Mouse (Mus musculus): Measurements from ENCODE around the gene Otub2. TPM values are rescaled to one million over a fixed set of nuclear protein-coding genes. Genes with fewer than 3 reads are reported as not detected.

The Otub2 gene
- polyA plus RNA-seq, 1 experiment, result 5.6 TPM

DNA sequence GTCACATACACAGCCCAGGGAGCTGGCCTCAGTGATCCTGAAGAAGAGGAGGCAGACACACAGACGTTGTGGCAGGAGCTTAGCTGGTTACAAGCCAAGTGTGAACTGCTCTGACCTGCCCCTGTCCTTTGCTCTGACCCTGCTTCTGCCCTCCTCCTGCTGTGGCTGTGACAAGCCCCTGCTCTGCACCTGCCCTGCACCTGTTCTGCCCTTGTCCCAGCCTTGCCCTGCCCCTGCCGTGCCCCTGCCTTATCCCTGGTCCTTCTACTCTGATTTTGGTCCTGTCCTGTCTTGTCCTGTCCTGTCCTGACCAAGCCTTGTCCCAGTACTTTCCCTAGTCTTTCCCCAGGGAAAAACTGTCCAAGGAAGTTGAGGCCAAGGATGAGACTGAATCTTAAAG lies 19.7 kb upstream of the Otub2 start:
- TF ChIP-seq CTCF (IDR thresholded peaks at IDR 0.05; ENCODE audit: low read depth, low read length) (no peak), POLR2A (IDR thresholded peaks at IDR 0.05; ENCODE audit: borderline replicate concordance, low read depth, low read length) (no peak)
- Histone ChIP-seq H3K27ac (ENCODE audit: insufficient read depth, low read depth, low read length) (no peak overlapping the region), H3K4me1 (ENCODE audit: control insufficient read depth, insufficient read depth, low read length) (peaks cover 2% of the 10 kb centered on the region; the same call in 1 of the 2 replicates), H3K4me3 (ENCODE audit: insufficient read depth, low read length) (no peak overlapping the region)

DNA sequence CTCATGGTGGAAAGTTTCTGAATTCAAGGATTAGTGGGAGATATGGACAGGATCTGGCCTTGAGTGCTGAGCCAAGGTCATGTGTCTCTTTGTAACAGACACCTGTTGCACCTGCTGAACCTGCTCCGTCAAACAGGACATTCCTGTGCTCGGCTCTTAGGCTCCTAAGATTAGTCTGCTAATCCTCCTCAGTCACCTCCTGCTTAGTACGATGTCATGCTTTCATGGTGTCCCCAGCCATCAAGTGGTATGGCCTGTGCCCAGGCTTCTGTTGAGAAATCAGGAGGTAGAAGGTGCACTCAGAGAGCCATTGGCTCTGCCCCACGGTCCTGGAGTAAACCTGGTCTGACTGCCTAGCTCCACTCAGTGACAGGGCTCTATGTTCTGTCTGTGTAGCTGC lies 17.6 kb upstream of the Otub2 start:
- Histone ChIP-seq H3K4me3 (ENCODE audit: insufficient read depth, low read length) (no peak overlapping the region), H3K27ac (ENCODE audit: insufficient read depth, low read depth, low read length) (no peak overlapping the region), H3K4me1 (ENCODE audit: control insufficient read depth, insufficient read depth, low read length) (peaks cover 2% of the 10 kb centered on the region; the same call in 1 of the 2 replicates)
- TF ChIP-seq POLR2A (IDR thresholded peaks at IDR 0.05; ENCODE audit: borderline replicate concordance, low read depth, low read length) (no peak), CTCF (IDR thresholded peaks at IDR 0.05; ENCODE audit: low read depth, low read length) (no peak)

DNA sequence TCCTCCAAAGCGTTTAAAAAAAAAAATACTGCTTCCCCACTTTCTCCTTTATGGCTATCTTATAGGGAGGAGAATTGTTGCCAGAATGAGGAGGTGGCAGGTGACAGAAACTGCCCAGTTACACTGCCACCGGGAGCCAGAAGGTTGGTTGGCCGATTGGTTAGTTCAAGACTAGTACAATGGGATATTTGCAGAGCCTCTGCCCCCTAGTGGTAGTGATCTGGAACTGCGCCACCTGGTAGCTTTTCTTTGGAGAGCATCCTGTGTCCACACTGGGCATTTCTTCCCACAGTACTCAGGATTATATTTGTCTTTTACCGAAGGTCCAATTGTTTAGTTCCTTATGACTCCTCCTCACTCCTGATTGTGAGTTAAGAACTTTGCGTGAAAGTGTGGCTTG lies 16.8 kb upstream of the Otub2 start:
- Histone ChIP-seq H3K4me3 (ENCODE audit: insufficient read depth, low read length) (no peak overlapping the region), H3K4me1 (ENCODE audit: control insufficient read depth, insufficient read depth, low read length) (peaks cover 2% of the 10 kb centered on the region; the same call in 1 of the 2 replicates), H3K27ac (ENCODE audit: insufficient read depth, low read depth, low read length) (no peak overlapping the region)
- peak; percentile 81 for TF ChIP-seq CTCF (IDR thresholded peaks at IDR 0.05; ENCODE audit: low read depth, low read length)
- TF ChIP-seq POLR2A (IDR thresholded peaks at IDR 0.05; ENCODE audit: borderline replicate concordance, low read depth, low read length), result no peak

DNA sequence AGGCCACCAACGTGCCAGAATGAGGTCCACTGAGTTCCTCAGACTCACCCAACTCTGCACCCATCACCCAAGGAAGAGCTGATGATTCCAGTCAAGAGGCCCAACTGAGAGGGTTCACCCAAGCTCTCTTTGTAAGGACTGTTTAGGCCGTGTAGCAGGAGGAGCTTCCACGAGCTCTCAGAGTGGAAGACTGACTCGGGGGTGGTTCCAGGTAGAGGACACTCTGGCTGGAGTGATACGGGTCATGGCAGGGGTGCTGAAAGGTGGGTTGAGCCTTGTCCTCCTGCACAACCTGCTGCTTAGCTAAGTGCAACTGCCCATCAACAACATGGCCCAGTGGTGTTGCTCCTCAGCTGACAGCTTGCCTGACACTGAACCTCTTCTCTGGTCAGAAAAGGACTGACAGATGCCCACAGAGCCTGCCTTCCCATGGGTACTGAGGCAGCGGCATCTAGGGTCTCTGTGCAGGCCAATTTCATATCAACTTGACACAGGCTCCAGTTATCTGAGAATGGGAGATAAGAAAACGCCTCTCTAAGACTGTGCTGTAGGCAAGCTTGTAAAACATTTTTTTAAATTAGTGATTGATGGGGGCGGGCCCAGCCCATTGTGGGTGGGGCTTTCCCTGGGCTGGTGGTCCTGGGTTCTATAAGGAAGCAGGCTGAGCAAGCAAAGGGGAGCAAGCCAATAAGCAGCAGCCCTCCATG lies 14.8 kb upstream of the Otub2 start:
- TF ChIP-seq POLR2A (IDR thresholded peaks at IDR 0.05; ENCODE audit: borderline replicate concordance, low read depth, low read length) (no peak), CTCF (IDR thresholded peaks at IDR 0.05; ENCODE audit: low read depth, low read length) (no peak)
- Histone ChIP-seq H3K4me1 (ENCODE audit: control insufficient read depth, insufficient read depth, low read length) (no peaks in the 10 kb centered on the region), H3K27ac (ENCODE audit: insufficient read depth, low read depth, low read length) (no peak overlapping the region), H3K4me3 (ENCODE audit: insufficient read depth, low read length) (no peak overlapping the region)

DNA sequence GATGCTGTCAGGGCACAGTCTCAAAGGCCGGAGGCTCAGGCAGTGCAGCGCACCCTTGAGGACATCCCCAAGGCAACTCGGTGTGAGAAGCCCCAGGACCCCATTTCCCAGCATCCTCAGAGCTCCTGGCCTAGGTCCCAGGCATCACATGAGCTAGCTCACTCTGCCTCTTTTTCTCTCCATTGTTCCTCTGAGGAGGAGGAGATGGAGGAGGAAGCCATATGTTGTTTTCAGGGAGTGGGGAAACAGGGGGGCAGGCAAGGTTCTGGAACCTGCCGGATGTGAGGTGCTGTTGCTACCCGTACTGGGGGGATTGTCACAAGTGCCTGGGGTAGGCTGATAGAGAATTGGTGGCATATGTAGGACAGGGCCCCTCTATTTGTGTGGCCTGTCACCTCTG lies 12.4 kb upstream of the Otub2 start:
- TF ChIP-seq POLR2A (IDR thresholded peaks at IDR 0.05; ENCODE audit: borderline replicate concordance, low read depth, low read length) (no peak), CTCF (IDR thresholded peaks at IDR 0.05; ENCODE audit: low read depth, low read length) (no peak)
- Histone ChIP-seq H3K27ac (ENCODE audit: insufficient read depth, low read depth, low read length) (no peak overlapping the region), H3K4me1 (ENCODE audit: control insufficient read depth, insufficient read depth, low read length) (no peaks in the 10 kb centered on the region), H3K4me3 (ENCODE audit: insufficient read depth, low read length) (no peak overlapping the region)

DNA sequence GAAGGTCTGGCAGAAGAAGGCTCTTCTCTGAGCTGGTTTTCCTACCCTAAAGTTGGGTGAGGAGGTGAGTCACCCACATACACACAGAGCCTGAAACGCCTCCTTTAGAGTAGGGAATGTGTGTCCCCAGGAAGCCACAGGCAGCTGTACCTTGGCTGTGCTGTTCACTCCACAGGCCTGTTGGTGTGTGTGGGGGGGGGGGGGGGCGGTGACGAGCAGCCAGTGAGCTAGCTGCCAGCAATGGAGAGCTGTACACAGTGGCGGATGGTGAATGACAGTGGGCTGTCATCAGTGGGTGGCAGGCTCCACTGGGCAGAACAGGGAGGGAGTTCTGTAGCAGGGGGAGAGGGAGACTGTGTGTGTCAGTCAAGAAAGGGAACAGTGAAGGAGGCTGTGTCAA lies 11.7 kb upstream of the Otub2 start:
- Histone ChIP-seq H3K4me3 (ENCODE audit: insufficient read depth, low read length) (no peak overlapping the region), H3K4me1 (ENCODE audit: control insufficient read depth, insufficient read depth, low read length) (no peaks in the 10 kb centered on the region), H3K27ac (ENCODE audit: insufficient read depth, low read depth, low read length) (no peak overlapping the region)
- TF ChIP-seq POLR2A (IDR thresholded peaks at IDR 0.05; ENCODE audit: borderline replicate concordance, low read depth, low read length), result no peak
- no peak for TF ChIP-seq CTCF (IDR thresholded peaks at IDR 0.05; ENCODE audit: low read depth, low read length)

DNA sequence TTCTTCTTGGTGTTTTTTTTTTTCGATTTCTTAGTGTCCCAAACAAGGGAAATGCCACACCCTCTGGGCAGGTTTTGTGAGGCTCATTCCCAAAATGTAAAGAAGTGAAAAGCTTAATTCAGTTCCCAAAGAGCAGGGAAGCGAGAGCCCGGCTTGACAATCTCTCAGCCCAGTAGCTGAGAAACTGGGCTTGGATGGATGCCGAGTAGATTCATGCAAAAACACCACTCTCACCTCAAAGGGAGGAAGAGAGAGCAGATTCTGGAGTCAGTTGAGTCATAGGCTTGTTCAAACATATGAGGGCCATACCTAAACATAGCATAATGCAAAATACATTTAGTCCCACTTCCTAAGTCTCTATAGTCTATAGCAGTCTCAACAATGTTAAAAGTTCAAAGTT lies 8.3 kb upstream of the Otub2 start:
- H3K4me1 ChIP-seq (ENCODE audit: control insufficient read depth, insufficient read depth, low read length), result no peaks in the 10 kb centered on the region
- no peak for TF ChIP-seq CTCF (IDR thresholded peaks at IDR 0.05; ENCODE audit: low read depth, low read length)
- no peak for TF ChIP-seq POLR2A (IDR thresholded peaks at IDR 0.05; ENCODE audit: borderline replicate concordance, low read depth, low read length)
- H3K27ac ChIP-seq (ENCODE audit: insufficient read depth, low read depth, low read length), result no peak overlapping the region
- H3K4me3 ChIP-seq (ENCODE audit: insufficient read depth, low read length), result no peak overlapping the region

DNA sequence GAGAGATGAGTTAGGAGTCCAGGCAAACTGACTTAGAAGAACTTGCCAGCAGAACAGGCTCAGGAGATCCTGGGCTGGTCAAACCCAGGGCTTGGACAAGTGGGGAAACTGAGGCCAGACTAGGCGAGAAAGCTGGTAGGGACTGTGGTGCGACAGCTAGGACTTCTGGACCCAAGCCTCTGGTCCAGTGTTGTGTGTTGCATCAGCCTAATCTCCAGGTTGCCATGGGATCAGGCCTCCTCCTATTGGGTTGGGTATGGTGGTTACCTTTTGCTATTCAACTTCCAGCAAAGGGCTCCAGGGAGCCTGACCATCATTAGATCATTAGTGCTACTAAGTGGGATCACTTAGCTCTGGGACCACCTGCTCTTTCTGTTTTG lies 856 bp downstream of the Otub2 start:
- H3K4me3 ChIP-seq (ENCODE audit: insufficient read depth, low read length), result peak overlapping the region; percentile 71
- H3K4me1 ChIP-seq (ENCODE audit: control insufficient read depth, insufficient read depth, low read length), result no peaks in the 10 kb centered on the region
- H3K27ac ChIP-seq (ENCODE audit: insufficient read depth, low read depth, low read length), result no peak overlapping the region
- TF ChIP-seq POLR2A (IDR thresholded peaks at IDR 0.05; ENCODE audit: borderline replicate concordance, low read depth, low read length) (no peak), CTCF (IDR thresholded peaks at IDR 0.05; ENCODE audit: low read depth, low read length) (no peak)

DNA sequence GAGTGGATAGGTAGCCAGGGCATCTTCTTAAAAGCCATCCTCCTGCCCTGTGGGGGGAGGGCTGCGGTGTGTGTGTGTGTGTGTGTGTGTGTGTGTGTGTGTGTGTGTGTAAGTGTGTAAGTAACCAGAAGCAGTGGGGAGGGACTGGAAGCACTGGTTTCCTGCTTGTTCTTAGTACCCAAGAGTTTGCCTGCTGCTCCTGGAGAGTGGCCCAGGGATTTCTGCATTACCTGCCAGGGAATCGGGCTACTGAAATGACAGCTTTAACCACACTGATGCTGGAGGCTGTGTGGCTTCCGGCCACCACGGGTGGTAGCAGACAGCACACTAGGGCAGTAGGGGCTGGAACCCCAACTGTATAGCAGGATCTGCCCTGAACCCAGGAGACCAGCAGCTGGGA lies 1.5 kb downstream of the Otub2 start:
- Histone ChIP-seq H3K4me3 (ENCODE audit: insufficient read depth, low read length) (no peak overlapping the region), H3K27ac (ENCODE audit: insufficient read depth, low read depth, low read length) (no peak overlapping the region), H3K4me1 (ENCODE audit: control insufficient read depth, insufficient read depth, low read length) (no peaks in the 10 kb centered on the region)
- no peak for TF ChIP-seq CTCF (IDR thresholded peaks at IDR 0.05; ENCODE audit: low read depth, low read length)
- no peak for TF ChIP-seq POLR2A (IDR thresholded peaks at IDR 0.05; ENCODE audit: borderline replicate concordance, low read depth, low read length)

DNA sequence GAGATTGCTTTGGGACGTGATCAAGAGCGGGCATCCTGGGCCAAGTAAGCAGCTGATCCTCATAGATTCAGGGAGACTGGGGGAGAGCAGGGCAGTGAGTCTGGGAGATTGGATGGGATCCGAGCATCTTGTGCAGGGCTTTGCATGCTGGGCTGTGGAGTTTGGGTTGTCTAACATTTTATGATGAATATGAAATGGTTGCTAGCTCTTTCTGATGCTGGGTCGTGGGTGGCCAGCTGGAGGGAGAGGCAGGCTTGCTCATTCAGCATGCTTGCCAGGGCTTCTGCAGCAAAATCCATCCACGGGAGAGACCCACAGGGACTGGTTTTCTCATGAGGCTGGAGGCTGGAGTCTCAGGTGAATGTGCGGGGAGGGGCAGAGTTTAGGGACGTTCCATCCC lies 2.6 kb downstream of the Otub2 start:
- Histone ChIP-seq H3K4me1 (ENCODE audit: control insufficient read depth, insufficient read depth, low read length) (no peaks in the 10 kb centered on the region), H3K4me3 (ENCODE audit: insufficient read depth, low read length) (no peak overlapping the region), H3K27ac (ENCODE audit: insufficient read depth, low read depth, low read length) (no peak overlapping the region)
- TF ChIP-seq CTCF (IDR thresholded peaks at IDR 0.05; ENCODE audit: low read depth, low read length) (no peak), POLR2A (IDR thresholded peaks at IDR 0.05; ENCODE audit: borderline replicate concordance, low read depth, low read length) (no peak)
